Mouse (Mus musculus) liver, adult (tissue): ENCODE data around the gene Bbs1.
A peak's percentile ranks its signal among the peaks of the same experiment; 100 is the strongest.

Experiments used
- GATA4 ChIP-seq: IDR thresholded peaks from 2 replicates; pipeline ENCODE4 v1.6.1; 2014; ENCODE audit warnings: mild to moderate bottlenecking, low read length; ENCODE audit not compliant: insufficient replicate concordance

Gene Bbs1

DNA sequence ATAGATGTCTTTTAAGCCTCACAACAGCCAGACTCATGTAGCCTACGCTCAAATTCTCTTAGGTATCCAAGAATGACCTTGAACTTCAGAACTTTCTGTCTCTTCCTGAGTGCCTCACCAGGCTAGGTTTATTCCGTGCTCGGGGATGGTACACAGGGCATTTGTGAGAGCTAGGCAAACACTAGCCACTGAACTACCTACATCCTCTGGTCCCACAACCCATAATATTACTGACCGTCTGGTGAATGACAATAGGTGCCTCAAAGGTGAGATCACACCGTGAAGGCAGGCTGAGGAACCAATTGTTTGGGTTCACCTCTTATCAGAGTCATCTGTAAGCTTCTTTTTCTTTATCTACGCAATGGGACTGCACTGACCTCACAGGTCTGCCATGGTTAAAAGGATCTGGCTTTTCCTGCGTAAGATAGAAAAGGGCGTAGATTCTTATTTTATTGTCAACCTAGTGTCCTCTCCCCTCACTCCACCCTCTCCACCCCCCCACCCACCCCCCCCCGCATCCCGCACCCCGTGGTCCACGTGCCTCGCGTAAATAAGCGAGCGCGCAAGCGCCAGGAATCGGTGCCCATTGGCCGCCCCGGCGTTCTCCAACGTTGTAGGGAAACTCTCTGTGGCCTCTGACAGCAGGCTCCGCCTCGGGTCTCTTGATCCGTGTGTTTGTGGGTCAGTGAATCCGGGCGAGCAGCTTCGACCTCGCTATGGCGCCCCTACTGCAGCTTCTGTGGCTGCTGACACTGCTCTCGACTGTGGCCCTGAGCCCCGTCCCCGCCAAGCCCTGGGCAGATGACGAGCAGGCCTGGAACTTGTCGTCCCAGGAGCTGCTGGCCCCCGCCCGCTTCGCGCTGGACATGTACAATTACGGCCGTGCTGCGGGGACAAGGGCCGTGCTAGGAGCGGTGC is 51.6 kb downstream of the Bbs1 start, which contains the start of gene Ctsf:
Gene Ctsf, plus strand, starts transcription at position 579 of the 918 bp plus-strand sequence.
- peak; percentile 8; the same call in 1 of the 2 replicates for TF ChIP-seq GATA4

DNA sequence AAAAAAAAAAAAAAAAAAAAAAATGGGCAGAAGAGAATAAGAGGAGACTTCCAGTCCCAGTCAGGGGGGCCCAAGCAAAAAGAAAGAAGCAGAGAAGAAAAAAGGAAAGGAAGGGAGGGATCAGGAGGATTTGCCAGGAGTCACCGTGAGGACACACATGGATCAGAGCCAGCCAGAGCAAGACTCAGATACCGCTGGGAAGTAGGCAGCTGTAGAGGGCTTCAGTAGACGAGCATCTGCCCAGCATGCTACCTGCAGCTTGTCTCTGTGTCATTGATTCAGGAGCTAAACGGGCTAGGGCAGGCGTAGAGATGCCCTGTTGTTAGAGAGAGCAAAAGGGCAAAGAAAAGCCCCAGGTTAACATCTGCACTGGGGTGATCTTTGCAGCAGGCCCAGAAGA is 56.1 kb downstream of the Bbs1 start:
- no peak for TF ChIP-seq GATA4

DNA sequence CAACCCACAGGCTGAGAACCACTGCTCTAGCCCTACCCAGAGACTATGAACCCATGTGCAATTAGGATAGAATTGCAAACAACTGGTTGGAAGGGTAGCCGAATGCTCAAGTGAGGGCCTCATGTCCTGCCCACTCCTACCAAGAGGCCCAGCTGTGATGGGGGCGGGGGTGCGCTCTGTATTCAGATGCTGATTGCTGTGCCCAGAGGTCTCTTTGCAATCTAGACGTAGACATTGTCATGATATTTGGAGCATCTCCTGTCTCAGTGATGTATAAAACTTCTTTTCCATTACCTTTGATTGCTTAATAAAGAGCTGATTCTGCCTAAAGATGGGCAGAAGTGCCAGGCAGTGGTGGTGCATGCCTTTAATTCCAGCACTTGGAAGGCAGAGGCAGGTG is 56.6 kb downstream of the Bbs1 start:
- no peak for TF ChIP-seq GATA4

DNA sequence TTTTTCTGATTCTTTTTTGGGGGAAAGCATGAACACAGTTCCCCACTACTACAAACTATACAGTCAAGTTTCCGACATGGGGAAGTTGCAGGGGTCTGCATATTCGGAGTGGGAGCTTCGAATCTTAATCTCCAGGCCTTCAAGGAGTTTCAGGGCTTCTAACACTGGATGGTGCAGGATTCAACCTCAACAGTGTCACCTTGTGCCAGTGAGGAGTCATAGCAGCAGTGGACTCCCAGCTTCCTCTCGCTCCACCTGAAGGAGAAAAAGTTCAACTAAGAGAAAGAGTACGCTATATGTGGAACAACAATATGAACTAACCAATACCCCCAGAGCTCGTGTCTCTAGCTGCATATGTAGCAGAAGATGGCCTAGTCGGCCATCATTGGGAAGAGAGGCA is 58.9 kb downstream of the Bbs1 start:
- no peak for TF ChIP-seq GATA4

DNA sequence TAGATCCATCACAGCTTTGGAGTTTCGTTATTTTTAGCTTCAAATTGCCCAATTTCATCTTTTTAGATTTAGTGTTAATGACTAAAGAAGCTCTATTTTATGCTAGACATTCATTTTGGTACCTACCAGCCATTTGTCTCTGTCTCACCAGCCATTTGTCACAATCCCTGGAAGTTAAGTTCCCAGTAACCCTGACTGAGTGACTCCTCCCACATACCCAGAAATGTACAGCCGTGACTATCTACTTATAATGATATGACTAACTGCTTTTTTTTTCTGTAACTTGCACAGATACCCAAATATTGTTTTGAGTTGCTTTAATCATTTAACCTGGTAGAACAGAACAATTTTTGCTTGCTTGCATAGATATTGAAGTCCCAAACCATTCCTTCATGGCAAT is 60.6 kb downstream of the Bbs1 start:
- TF ChIP-seq GATA4: no peak

DNA sequence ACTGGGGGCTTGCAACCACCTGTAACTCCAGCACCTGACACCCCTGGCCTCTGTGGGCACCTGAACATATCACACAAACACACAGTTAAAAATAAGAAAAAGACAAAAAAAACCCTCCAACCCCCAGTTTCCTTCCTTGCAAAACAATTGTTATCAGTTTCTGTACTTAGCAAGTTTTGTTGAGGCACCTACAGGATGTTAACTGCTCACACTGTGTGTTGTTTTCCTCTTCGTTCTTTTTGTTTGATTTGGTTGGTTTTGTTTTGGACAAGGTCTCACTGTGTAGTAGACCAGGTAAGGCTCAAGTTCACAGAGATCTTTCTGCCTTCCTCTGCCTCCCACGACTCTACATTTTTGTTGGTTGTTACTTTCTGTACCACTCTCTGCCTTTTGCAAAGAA is 63.8 kb downstream of the Bbs1 start:
- no peak for TF ChIP-seq GATA4

DNA sequence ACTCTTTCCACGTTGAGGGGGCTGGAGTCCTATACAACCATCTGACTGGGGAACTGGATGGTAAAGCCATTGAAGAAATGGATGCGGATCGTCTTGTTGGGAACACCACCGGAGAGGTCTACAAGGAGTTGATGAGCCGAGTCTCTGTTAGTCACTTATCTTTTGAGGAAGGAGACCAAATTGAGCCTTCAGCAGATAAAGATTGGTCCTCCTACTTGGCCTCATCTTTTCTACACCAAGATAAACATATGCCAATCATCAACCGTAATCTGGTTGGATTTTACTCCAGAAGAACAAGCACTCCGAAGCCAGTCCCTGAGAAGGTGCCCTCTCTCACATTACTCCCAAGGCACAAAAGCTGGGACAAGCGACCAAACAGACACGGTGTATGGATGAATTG is 65.6 kb downstream of the Bbs1 start:
- TF ChIP-seq GATA4: no peak

DNA sequence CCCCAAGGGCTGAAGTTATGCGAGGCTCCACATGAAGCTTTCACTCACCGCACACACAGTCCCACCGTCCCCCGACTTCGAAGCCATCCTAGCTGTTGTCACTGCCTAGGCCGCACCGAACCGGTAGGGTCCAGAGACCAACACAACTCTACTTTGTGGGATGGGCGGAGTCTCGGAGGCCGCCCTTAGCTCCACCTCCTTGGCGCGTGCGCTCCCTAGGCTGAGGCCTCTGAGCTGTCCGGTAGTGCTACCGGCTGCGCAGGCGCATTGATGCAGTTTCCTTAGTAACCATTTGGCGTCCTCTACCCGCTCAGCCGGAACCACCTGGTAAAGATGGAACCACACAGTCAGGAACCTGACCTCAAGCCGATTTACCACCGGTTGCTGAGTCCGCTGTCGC is 67.3 kb downstream of the Bbs1 start, which contains the start of the genes Ccs and Ccdc87:
Gene Ccs, minus strand, starts transcription at position 184 of the 400 bp plus-strand sequence.
Gene Ccdc87, plus strand, starts transcription at position 218 of the 400 bp plus-strand sequence.
- no peak for TF ChIP-seq GATA4

DNA sequence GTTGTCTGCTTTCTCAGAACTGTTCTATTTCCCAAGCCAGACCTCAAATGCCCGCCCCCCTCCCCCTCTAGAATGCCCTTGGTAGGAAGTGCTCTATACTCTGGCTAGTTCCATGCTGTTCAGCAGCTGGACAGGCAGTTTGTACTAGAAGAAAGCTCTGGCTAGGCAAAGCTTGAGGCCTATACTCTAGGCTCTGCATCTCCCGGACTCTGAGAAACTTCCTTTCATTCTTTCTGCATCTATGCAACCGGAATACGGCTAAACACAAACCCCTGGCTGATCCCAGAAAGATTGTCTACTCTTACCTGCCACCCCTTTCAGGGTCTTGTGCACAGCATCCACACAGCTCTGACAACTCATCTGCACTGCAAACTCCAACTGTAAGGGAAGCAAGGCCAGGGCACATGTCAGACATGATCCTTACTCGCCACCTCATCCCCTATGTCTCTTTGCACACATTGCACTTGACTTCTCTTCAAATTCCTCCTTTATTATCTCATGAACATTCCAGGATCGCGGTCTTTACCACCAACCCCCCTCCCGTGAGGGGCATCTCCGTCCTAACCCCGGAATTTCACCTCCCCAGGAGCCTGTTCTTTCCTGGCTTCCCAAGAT is 67.8 kb downstream of the Bbs1 start:
- no peak for TF ChIP-seq GATA4

DNA sequence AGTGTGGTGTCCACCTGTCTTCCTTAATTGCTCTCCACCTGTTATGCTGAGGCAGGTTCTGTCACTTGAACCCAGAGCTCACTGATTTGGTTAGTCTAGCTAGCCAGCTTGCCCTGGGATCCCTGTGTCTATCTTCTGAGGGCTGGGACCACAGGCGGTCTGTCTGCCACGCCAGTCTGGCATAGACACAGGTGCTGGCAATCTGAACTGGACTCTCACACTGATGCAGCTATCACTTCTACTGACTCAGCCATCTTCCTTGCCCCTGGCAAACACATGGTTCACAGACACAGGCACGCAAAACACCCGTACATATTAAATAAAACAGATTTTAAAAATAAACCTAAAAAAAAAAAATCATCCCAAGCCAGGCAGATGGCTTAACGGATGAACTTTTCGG is 69.4 kb downstream of the Bbs1 start:
- TF ChIP-seq GATA4: no peak
